Mouse (Mus musculus) neutrophil, adult 5-6 weeks (primary cell): ENCODE measurements around the gene Tpk1. TPM values are rescaled to one million over a fixed set of nuclear protein-coding genes. Genes with fewer than 3 reads are reported as not detected.

Experiments used
- ATAC-seq: fragments of 151-379, 151-347 bp; 2 replicates; pipeline ENCODE4 v1.8.0; 2017; ENCODE audit warnings: mild to moderate bottlenecking, moderate TSS enrichment; ENCODE audit not compliant: insufficient number of reproducible peaks, poor library complexity, low FRiP score, severe bottlenecking; ENCODE audit errors: extremely low read depth
- total RNA-seq: library from RNA; stranded (forward); fragments of 200-1000 nt; gene quantifications from 2 replicates; pipeline ENCODE4 v1.2.3, GENCODE M21; 2017

Tpk1 gene
- total RNA-seq, 1 experiment from 2014 or later = 4.9 TPM

GRCm38 (mm10) chr6:43333479-43333878 is 332.6 kb downstream of the Tpk1 start:
- ATAC-seq = no peak

DNA sequence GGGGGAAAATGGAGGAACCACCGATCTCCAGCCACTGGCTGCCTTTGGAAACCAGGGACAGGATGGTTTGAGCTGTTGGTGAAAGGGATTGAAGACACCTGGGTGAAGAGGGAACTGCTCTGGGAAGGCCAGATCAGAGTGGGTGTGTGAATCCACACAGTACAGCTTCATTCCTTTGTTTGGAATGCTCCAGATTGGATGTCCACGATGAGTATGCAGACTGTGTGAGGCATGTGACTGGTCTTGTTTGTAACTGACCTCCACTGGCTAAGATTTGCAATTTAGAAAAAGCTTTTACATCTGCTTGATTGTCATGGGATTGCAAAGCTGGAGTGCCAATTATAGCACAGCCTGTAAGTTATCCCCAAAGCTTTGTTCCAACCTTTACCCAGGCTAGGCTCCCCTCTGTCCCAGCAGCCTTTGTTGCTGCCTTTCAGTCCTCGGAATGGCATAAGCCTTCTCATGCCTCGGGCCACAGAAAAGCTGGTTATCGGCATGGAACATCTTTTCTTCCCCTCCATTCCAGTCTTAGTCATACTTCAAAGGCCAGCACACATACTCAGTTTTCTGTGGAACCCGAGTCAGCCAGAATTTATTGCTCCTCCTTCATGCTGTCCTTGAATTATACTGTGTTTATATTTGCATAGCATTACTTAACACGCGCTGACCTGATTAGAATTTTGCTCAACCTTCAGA is 353.0 kb downstream of the Tpk1 start:
- ATAC-seq = no peak

DNA sequence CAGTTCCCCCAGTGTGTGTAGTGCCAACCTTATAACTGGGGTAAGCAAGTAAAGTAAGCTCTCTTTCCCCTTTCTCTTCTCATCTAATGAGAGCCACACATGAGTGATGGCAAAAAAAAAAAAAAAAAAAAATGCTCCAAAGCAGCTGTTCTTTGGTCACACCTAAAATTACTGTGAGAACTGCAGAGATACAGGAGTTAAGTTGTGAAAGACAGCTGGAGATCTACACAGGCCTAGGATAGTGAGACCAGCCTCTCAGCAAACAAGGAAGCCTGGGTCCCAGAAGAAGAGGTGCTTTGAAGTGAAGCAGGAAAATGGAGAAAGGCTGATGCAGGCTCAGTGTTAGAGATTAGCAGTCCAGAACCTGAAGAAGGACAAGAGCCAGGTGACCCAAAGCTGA is 353.5 kb downstream of the Tpk1 start:
- no peak for ATAC-seq

DNA sequence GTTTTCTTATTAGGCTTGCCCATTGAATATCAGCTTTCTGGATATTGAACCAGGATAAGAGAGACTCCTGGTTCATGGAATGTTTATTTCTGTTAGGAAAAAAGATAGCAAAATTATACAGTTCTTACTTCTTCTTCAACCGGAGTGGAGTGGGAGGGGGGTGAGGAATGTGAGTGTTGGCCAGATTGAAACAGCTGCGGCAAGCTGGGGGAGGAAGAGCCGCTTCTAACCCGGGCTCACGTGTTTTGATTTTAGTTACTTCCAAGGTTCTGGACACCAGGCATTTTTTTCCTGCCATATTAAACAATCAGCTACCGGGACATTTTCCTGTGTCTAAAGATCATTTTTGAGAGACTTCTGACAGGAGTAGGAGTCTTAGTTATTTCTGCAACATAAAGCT is 356.0 kb downstream of the Tpk1 start:
- no peak for ATAC-seq

GRCm38 (mm10) chr6:43309454-43309853 is 356.6 kb downstream of the Tpk1 start, which contains the start of gene Nobox:
TSS of gene Nobox (minus strand) at chr6:43309554.
- 0 out of 2 replicates have a peak, but pooled peaks have one; percentile 6 for ATAC-seq

GRCm38 (mm10) chr6:43297508-43297850 is 368.6 kb downstream of the Tpk1 start:
- no peak for ATAC-seq

DNA sequence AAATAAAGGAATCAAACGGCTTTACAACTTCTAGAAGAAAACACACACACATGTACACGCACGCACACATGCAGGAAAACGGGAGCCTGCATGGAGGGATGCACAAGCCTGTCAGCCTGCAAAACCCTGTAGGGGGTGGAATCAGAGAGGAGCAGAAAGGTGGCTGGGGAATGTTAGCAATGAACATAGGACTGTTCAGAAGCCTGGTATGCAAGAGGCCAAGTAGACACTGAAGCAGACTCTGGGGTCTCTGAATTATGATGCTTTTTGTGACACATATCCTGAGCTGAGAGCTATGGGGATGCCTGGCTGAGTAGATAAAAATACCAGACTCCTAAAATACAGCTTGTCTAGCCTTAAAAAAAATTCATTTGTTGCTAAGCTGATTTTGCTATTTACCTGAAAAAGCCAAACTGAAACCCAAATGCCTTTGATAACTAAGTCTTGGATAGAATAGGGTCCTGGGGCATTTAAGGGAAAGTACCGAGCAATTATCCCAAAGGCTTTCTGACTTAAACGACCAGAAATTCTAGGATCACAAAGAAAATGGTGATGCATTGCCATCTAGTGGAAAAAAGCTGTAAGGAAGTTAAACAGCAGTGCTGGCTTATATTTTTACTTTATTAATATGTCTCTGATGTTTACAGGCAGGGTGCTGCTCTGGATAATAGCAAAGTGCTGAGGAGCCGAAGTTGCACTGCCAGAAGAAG is 369.1 kb downstream of the Tpk1 start:
- no peak for ATAC-seq

- ATAC-seq = no peak
These were observed 370.2 kb downstream of the Tpk1 start for GRCm38 (mm10) chr6:43295908-43296307.
